Mouse (Mus musculus) hematopoietic stem cell, adult 5-6 weeks (primary cell): Measurements from ENCODE around the gene Cyp2d11. TPM values are rescaled to one million over a fixed set of nuclear protein-coding genes. Genes with fewer than 3 reads are reported as not detected.
"Not testable (repeated sequence)": the region's sequence is repeated elsewhere in the genome, so short reads cannot be mapped to it uniquely, and the experiment has no call there.

ENCODE experiments used
- ATAC-seq, 2 experiments: fragments of 125-278 bp in 1 of 2; replicated peaks in 1 of 2; 2 replicates each; pipeline ENCODE4 v1.8.0; 2016 to 2017; ENCODE audit warnings: inconsistent platforms in 2 of 2, mild to moderate bottlenecking in 2 of 2, moderate number of reproducible peaks in 2 of 2, low read depth in 1 of 2, moderate TSS enrichment in 1 of 2; ENCODE audit not compliant: low FRiP score in 2 of 2, poor library complexity in 2 of 2, severe bottlenecking in 2 of 2, insufficient read depth in 1 of 2, low TSS enrichment in 1 of 2
- total RNA-seq: library from RNA; stranded (forward); fragments of 172-1452, 232-1000 nt; gene quantifications from 2 replicates; pipeline ENCODE4 v1.2.3, GENCODE M21; 2017

Gene Cyp2d11
- total RNA-seq, 1 experiment from 2014 or later = not detected

- not testable (repeated sequence) for ATAC-seq
Observed at GRCm38 (mm10) chr15:82395955-82396354, 2.1 kb upstream of the Cyp2d11 start.

- not testable (repeated sequence) for ATAC-seq
Observed at GRCm38 (mm10) chr15:82389916-82390315, 3.9 kb downstream of the Cyp2d11 start.

- ATAC-seq = no peak
Observed at GRCm38 (mm10) chr15:82385729-82386128, 8.1 kb downstream of the Cyp2d11 start.

- ATAC-seq = no peak
Observed at GRCm38 (mm10) chr15:82382441-82382840, 11.4 kb downstream of the Cyp2d11 start.

GRCm38 (mm10) chr15:82380714-82381062 is 13.1 kb downstream of the Cyp2d11 start:
- ATAC-seq = no peak

GRCm38 (mm10) chr15:82379871-82380713 is 13.7 kb downstream of the Cyp2d11 start, which contains the start of gene Cyp2d22:
Gene Cyp2d22 (minus strand): TSS chr15:82380260.
- ATAC-seq = peak; percentile 51 to 61

GRCm38 (mm10) chr15:82379511-82379870 is 14.3 kb downstream of the Cyp2d11 start:
- ATAC-seq = peak in 1 of 2 experiments; percentile 29; a peak in 1 of 4 replicates

- ATAC-seq = no peak
Observed at GRCm38 (mm10) chr15:82378261-82379180, 15.3 kb downstream of the Cyp2d11 start.

GRCm38 (mm10) chr15:82377701-82378100 is 16.1 kb downstream of the Cyp2d11 start:
- no peak for ATAC-seq

GRCm38 (mm10) chr15:82376393-82377138 is 17.3 kb downstream of the Cyp2d11 start:
- no peak for ATAC-seq

- ATAC-seq = no peak
Observed at GRCm38 (mm10) chr15:82375855-82376254, 18.0 kb downstream of the Cyp2d11 start.

- ATAC-seq = no peak
Observed at GRCm38 (mm10) chr15:82374437-82374836, 19.4 kb downstream of the Cyp2d11 start.

- ATAC-seq = no peak
Observed at GRCm38 (mm10) chr15:82372991-82373390, 20.8 kb downstream of the Cyp2d11 start.

- no peak for ATAC-seq
Observed at GRCm38 (mm10) chr15:82372446-82372845, 21.4 kb downstream of the Cyp2d11 start.

- ATAC-seq = no peak
Observed at GRCm38 (mm10) chr15:82368851-82369250, 25.0 kb downstream of the Cyp2d11 start.

- ATAC-seq = no peak
Observed at GRCm38 (mm10) chr15:82368146-82368545, 25.7 kb downstream of the Cyp2d11 start.

- not testable (repeated sequence) for ATAC-seq
Observed at GRCm38 (mm10) chr15:82364561-82364960, 29.3 kb downstream of the Cyp2d11 start.
